Mouse (Mus musculus): ENCODE measurements around the gene Tln2.

Tln2 gene

GRCm38 (mm10) chr9:67485169-67486072 is 74.1 kb downstream of the Tln2 start:
- ATAC-seq (ENCODE audit: insufficient number of reproducible peaks, low FRiP score, low TSS enrichment), result no peak

DNA sequence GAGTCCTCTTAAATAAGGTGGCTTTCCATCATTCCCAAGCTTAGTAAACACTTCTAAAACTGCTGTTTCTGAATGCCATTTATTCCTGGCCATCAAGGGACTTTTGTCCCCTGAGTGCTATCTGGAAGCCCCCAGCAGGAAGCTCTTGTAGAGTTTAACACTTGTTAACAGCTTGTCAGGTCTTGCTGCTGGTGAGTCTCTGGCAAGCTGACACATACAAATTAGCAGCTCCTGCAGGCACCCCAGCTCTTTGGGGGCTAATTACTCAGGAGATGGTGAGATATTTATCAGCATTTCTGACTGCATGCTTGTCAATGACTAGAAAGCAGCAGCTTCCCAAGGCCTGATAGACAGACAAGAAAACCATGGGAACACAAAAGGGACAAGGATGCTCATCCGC is 77.2 kb downstream of the Tln2 start:
- ATAC-seq (ENCODE audit: insufficient number of reproducible peaks, low FRiP score, low TSS enrichment), result no peak

GRCm38 (mm10) chr9:67481851-67482250 is 77.7 kb downstream of the Tln2 start:
- ATAC-seq (ENCODE audit: insufficient number of reproducible peaks, low FRiP score, low TSS enrichment), result no peak

GRCm38 (mm10) chr9:67477445-67477844 is 82.1 kb downstream of the Tln2 start:
- ATAC-seq (ENCODE audit: insufficient number of reproducible peaks, low FRiP score, low TSS enrichment), result no peak

DNA sequence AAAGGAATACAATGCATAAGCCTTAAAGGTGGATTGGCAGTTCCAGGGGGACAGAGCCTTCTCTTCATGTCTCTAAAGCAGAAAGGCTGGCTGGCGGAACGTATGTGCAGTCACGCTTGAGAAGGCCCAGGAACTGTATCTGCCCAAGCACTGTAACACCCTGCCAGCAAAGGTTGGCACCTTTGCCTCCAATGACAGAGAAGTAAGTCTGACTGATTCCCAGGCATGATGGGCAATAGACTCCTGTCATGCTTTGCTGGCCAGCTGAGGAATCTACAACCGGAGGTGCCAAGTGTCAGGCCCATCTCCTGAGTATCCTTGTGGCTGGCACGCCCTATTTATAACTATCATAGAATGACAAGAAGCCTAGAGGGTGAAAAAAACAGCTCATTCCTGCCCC is 83.3 kb downstream of the Tln2 start:
- no peak for ATAC-seq (ENCODE audit: insufficient number of reproducible peaks, low FRiP score, low TSS enrichment)

DNA sequence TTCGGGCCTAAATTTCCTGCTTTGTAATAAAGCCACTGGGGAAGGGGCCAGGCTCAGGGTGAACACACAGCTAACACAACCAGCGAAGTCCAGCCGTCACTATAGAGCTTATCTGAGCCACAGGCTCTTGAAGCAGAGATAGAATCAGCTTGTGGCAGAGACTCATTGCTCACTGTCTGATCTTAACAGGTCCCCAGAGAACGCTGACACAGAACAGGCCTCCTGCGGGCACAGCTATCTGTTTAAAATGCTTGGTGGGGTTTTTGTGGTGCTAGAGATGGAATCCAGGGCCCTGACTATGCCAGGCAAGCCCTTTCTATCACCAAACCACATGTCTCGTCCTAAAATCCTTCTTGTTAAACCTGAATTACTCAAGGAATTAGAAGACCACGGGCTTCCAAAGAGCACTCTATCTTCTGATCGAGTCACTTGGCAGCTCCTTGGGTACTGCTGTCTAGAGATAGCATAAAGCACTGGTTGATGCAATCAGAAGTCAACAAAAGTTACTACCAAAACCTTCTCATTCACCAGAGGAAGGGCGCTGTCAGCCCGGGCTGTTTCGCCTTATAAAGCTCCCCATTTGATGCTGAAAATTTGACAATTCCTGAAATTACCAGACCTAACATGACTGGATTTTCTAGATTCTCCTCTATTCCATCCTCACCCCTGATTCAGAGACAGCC is 95.9 kb downstream of the Tln2 start:
- no peak for ATAC-seq (ENCODE audit: insufficient number of reproducible peaks, low FRiP score, low TSS enrichment)

DNA sequence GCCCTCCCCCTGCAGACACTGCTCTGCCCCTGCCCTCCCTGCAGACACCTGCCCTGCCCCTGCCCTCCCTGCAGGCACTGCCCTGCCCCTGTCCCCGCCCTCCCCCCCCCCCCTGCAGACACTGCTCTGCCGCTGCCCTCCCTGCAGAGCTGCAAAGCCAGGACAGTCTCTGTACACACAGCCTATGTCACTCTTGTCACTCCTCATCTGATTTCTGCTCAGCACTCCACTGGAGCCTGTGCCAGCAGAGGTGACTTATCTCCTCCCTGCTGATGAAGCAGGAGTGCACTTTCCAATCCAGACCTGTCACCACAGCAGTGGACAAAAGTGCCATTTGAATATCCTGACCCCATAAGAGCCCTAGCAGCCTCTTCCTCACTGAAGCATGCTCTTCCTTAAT is 118.0 kb downstream of the Tln2 start:
- no peak for ATAC-seq (ENCODE audit: insufficient number of reproducible peaks, low FRiP score, low TSS enrichment)

GRCm38 (mm10) chr9:67437511-67437910 is 122.0 kb downstream of the Tln2 start:
- no peak for ATAC-seq (ENCODE audit: insufficient number of reproducible peaks, low FRiP score, low TSS enrichment)

DNA sequence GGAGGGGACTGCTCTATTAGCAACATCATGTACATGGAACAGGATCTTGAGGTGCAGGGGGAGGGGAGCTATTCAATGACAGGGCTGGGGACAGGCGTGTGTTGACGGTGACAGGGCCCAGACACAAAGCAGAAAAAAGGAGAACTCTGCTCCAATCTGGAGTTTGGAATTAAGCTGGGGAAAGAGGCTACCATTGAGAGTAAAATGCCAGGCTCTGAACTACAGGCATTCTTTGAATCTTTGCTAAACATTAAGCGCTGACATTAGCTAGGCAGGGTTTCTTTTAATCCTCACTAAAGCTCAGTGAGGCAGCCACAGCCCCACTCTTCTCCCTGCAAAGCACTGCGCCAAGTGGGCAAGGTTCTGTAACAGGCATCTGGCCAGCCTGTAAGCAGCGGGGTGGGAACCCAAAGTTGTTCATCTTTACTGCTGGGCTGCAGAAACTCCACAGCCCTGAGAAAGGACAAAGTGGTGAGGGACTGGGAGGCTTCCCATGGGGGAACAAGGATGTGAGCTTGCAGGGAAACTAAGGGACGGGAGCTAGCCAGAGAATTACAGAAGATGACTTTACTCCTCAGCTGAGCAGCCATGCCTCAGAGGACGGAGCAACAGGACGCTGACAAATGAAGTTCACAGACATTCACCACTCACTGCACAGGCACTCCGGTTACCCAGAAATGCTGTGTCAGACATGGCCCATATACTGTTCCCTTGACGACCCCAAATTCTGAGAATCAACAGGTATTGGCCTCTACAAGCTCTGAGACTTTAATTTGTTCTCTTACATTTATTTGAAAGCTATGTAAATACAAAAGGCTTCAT is 124.0 kb downstream of the Tln2 start:
- no peak for ATAC-seq (ENCODE audit: insufficient number of reproducible peaks, low FRiP score, low TSS enrichment)

DNA sequence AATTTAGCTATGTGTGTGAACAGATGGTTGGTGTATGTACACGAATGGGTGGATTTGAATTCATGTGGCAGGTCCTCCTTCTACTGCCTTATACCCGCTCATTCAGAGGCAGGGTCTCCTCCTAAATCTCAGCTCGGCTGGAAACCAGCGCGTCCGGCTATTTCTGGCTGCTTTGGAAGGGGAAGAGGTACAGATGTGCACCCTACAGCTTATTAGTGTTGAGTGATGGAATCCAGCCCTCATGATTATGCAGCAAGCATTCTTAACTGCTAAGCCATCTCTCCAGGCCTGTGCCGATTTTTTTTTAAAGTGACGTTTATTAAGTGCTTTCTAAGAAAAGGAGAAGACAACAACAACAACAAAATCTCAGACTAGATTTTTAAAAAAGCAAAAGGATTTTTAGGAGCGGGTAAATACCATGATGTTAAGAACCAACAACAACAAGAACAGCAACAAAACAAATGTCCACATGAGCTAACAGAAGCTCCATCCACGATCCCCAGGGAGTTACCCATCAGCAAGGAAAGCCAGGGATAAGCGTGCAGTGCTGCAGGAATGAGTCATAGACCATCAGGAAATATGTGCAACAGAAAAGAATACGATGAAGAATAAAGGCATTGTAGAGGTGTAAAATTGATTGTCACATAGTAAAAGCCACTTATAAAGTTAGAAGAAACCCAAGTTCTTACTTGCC is 130.2 kb downstream of the Tln2 start:
- no peak for ATAC-seq (ENCODE audit: insufficient number of reproducible peaks, low FRiP score, low TSS enrichment)

DNA sequence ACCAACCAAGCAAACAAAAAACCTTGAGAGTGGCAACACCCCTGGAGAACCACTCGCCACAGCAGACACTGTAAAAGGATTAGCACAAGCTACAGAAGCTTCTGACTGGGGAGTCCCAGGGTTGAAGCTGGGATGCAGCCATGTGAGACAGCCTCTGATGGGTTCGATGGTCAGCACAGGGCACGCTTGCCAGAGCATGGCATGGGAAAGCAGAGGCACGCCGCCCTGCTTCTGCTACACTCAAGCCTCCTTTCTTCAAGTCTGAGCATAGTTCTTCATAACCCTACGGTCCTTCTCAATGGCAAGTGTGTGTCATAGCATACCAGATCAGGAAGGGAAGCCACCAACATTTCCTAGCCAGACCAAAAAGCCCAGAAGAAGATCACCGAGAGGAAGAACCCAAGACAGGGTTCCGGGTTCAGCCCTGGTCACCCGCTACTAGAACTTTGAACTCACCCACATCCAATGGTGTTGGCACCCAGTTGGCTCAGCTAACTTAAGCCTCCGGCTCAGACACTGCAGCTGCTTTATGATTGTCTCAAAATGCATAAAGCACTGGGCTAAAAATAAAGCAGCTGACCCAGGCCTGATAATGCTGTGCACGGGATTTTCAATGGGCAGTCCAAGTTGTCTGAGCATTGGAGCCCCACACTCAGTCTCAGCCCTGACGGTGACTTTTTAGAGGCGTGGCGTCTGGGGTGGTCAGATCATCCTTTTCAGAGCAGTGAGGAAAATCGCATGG is 131.0 kb downstream of the Tln2 start:
- ATAC-seq (ENCODE audit: insufficient number of reproducible peaks, low FRiP score, low TSS enrichment), result no peak

DNA sequence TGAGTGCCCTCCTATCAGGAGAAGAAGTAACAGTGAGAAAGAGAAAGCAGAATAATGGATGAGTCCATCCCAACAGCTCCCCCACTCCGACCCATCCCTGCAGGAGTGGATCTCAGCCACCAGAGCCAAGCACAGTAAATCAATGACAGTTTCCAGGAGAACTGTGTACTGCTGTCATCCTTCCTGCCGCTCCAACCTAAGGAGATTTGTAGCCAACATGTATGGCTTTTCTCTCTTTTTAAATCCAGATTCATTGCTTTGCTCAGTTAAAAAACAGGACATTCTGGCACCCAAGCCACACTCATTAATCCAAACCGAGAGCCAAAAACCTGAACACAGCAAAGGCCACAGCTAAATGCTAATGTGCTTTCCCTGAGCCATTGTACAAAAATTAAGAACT is 133.2 kb downstream of the Tln2 start:
- no peak for ATAC-seq (ENCODE audit: insufficient number of reproducible peaks, low FRiP score, low TSS enrichment)

GRCm38 (mm10) chr9:67424110-67424509 is 135.4 kb downstream of the Tln2 start:
- ATAC-seq (ENCODE audit: insufficient number of reproducible peaks, low FRiP score, low TSS enrichment), result no peak

DNA sequence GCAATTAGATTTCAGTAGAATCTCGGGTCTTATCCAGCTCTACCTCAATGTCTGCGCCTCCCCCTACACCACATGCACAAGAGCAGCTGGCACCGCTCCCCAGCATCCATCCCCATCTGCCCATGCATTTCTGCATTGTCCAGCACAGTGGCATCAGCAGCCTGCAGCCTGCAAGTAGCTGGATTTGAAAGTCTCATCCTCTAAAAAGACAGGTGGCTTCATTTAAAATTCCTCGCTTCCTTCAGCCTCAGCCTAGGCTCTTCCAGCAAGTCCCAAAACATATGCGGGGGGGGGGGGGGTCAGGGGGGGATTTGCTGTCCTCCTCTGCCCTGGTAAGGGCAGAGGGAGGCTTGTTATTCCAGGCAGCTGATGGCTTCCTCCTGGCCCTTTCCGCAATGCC is 141.4 kb downstream of the Tln2 start:
- ATAC-seq (ENCODE audit: insufficient number of reproducible peaks, low FRiP score, low TSS enrichment), result no peak

DNA sequence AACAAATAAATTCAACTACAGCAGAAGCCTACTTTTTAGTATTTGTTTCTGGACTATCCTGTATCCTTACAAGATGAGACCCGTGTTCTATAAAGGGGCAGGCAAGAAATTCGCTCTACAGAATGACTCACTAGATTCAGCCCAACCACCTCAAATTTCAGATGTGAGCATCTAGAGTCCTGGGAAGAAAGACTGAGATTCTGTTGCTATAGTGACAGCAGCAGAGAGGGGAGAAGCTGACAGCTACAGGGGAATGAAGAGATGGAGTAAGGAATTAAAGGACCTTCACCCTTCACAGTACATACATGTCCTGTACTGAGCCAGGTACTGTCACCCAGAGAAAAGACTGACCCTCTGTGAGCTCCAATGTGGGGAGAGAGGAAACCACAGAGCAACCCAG is 148.8 kb downstream of the Tln2 start:
- no peak for ATAC-seq (ENCODE audit: insufficient number of reproducible peaks, low FRiP score, low TSS enrichment)

- no peak for ATAC-seq (ENCODE audit: insufficient number of reproducible peaks, low FRiP score, low TSS enrichment)
These were observed 154.8 kb downstream of the Tln2 start for GRCm38 (mm10) chr9:67404736-67405135.

- no peak for ATAC-seq (ENCODE audit: insufficient number of reproducible peaks, low FRiP score, low TSS enrichment)
These were observed 159.9 kb downstream of the Tln2 start for GRCm38 (mm10) chr9:67399563-67399962.

GRCm38 (mm10) chr9:67397756-67398155 is 161.7 kb downstream of the Tln2 start:
- no peak for ATAC-seq (ENCODE audit: insufficient number of reproducible peaks, low FRiP score, low TSS enrichment)

GRCm38 (mm10) chr9:67396446-67396845 is 163.1 kb downstream of the Tln2 start:
- no peak for ATAC-seq (ENCODE audit: insufficient number of reproducible peaks, low FRiP score, low TSS enrichment)

Data from cerebellum, adult (tissue).